Mouse (Mus musculus): ENCODE results near the gene C1qtnf2. TPM values are rescaled to one million over a fixed set of nuclear protein-coding genes. Genes with fewer than 3 reads are reported as not detected.

C1qtnf2 gene
- polyA plus RNA-seq, 1 experiment from 2014 or later: 6.3 TPM

GRCm38 (mm10) chr11:43463204-43463603, 10.9 kb upstream of the C1qtnf2 start:
- no peak overlapping the region for H3K4me3 ChIP-seq (replicated peaks)
- no peak overlapping the region for H3K27ac ChIP-seq
- H3K27me3 ChIP-seq (replicated peaks): no peaks in the 10 kb centered on the region
- H3K4me2 ChIP-seq (replicated peaks): no peak overlapping the region
- ATAC-seq: no peak
- no peaks in the 10 kb centered on the region for H3K4me1 ChIP-seq (replicated peaks)
- no peaks in the 10 kb centered on the region for H3K36me3 ChIP-seq
- 94% methylated on average over 25 of the region's 25 CpGs for WGBS
- H3K9ac ChIP-seq: no peak overlapping the region
- no peaks in the 10 kb centered on the region for H3K9me3 ChIP-seq

- Histone ChIP-seq H3K36me3 (no peaks in the 10 kb centered on the region), H3K4me2 (replicated peaks) (no peak overlapping the region), H3K9me3 (no peaks in the 10 kb centered on the region), H3K4me3 (replicated peaks) (no peak overlapping the region), H3K9ac (no peak overlapping the region), H3K27me3 (replicated peaks) (no peaks in the 10 kb centered on the region), H3K27ac (peak overlapping the region; percentile 60), H3K4me1 (replicated peaks) (peaks cover 11% of the 10 kb centered on the region)
- no peak for ATAC-seq
- 36% methylated on average over 5 of the region's 5 CpGs for WGBS
Measured at GRCm38 (mm10) chr11:43470118-43470517, 4.0 kb upstream of the C1qtnf2 start.

GRCm38 (mm10) chr11:43470881-43471820, 2.9 kb upstream of the C1qtnf2 start:
- ATAC-seq: no peak
- Histone ChIP-seq H3K27me3 (replicated peaks) (no peaks in the 10 kb centered on the region), H3K4me1 (replicated peaks) (peaks cover 13% of the 10 kb centered on the region), H3K9ac (no peak overlapping the region), H3K4me3 (replicated peaks) (no peak overlapping the region), H3K27ac (no peak overlapping the region), H3K4me2 (replicated peaks) (no peak overlapping the region), H3K9me3 (no peaks in the 10 kb centered on the region), H3K36me3 (no peaks in the 10 kb centered on the region)
- 70% methylated on average over 6 of the region's 6 CpGs for WGBS

- 50% methylated on average over 1 of the region's 1 CpGs for WGBS
- Histone ChIP-seq H3K9me3 (no peaks in the 10 kb centered on the region), H3K36me3 (no peaks in the 10 kb centered on the region), H3K27me3 (replicated peaks) (no peaks in the 10 kb centered on the region), H3K4me2 (replicated peaks) (no peak overlapping the region), H3K27ac (no peak overlapping the region), H3K4me1 (replicated peaks) (peaks cover 13% of the 10 kb centered on the region), H3K4me3 (replicated peaks) (no peak overlapping the region), H3K9ac (no peak overlapping the region)
- ATAC-seq: no peak
Measured at GRCm38 (mm10) chr11:43473115-43473514, 961 bp upstream of the C1qtnf2 start.

GRCm38 (mm10) chr11:43473635-43474224, 346 bp upstream of the C1qtnf2 start:
- Histone ChIP-seq H3K9me3 (no peaks in the 10 kb centered on the region), H3K4me3 (replicated peaks) (peak overlapping the region; percentile 37), H3K27ac (no peak overlapping the region), H3K4me1 (replicated peaks) (peaks cover 13% of the 10 kb centered on the region), H3K9ac (no peak overlapping the region), H3K36me3 (no peaks in the 10 kb centered on the region), H3K4me2 (replicated peaks) (peak overlapping the region; percentile 86), H3K27me3 (replicated peaks) (no peaks in the 10 kb centered on the region)
- WGBS: 46% methylated on average over 15 of the region's 15 CpGs
- ATAC-seq: peak; percentile 52; the same call in 1 of the 2 replicates

- WGBS: 85% methylated on average over 3 of the region's 3 CpGs
Measured at GRCm38 (mm10) chr11:43479376-43479775, 5.3 kb downstream of the C1qtnf2 start.

GRCm38 (mm10) chr11:43480561-43480960, 6.5 kb downstream of the C1qtnf2 start:
- no peaks in the 10 kb centered on the region for H3K27me3 ChIP-seq (replicated peaks)
- no peak for ATAC-seq
- H3K9me3 ChIP-seq: no peaks in the 10 kb centered on the region
- no peak overlapping the region for H3K4me2 ChIP-seq (replicated peaks)
- H3K4me1 ChIP-seq (replicated peaks): peaks cover 16% of the 10 kb centered on the region
- 33% methylated on average over 5 of the region's 5 CpGs for WGBS
- H3K27ac ChIP-seq: no peak overlapping the region
- H3K36me3 ChIP-seq: no peaks in the 10 kb centered on the region
- no peak overlapping the region for H3K9ac ChIP-seq
- no peak overlapping the region for H3K4me3 ChIP-seq (replicated peaks)

More at GRCm38 (mm10) chr11:43479376-43479775, 5.3 kb downstream of the C1qtnf2 start:
- ATAC-seq: no peak
- no peaks in the 10 kb centered on the region for H3K27me3 ChIP-seq (replicated peaks)
- H3K4me3 ChIP-seq (replicated peaks): no peak overlapping the region
- no peaks in the 10 kb centered on the region for H3K9me3 ChIP-seq
- peaks cover 24% of the 10 kb centered on the region for H3K4me1 ChIP-seq (replicated peaks)
- no peak overlapping the region for H3K27ac ChIP-seq
- H3K9ac ChIP-seq: no peak overlapping the region
- H3K4me2 ChIP-seq (replicated peaks): no peak overlapping the region
- no peaks in the 10 kb centered on the region for H3K36me3 ChIP-seq

GRCm38 (mm10) chr11:43481672-43482522, 7.8 kb downstream of the C1qtnf2 start:
- H3K4me1 ChIP-seq (replicated peaks): peaks cover 16% of the 10 kb centered on the region
- no peak overlapping the region for H3K27ac ChIP-seq
- WGBS: 41% methylated on average over 3 of the region's 3 CpGs

GRCm38 (mm10) chr11:43483122-43483792, 9.2 kb downstream of the C1qtnf2 start:
- H3K9me3 ChIP-seq: no peaks in the 10 kb centered on the region
- peaks cover 16% of the 10 kb centered on the region for H3K4me1 ChIP-seq (replicated peaks)
- ATAC-seq: peak; percentile 73
- no peaks in the 10 kb centered on the region for H3K27me3 ChIP-seq (replicated peaks)
- peak overlapping the region; percentile 77 for H3K27ac ChIP-seq
- 34% methylated on average over 6 of the region's 6 CpGs for WGBS
- H3K36me3 ChIP-seq: no peaks in the 10 kb centered on the region
- no peak overlapping the region for H3K4me3 ChIP-seq (replicated peaks)
- no peak overlapping the region for H3K9ac ChIP-seq
- no peak overlapping the region for H3K4me2 ChIP-seq (replicated peaks)

More at GRCm38 (mm10) chr11:43481672-43482522, 7.8 kb downstream of the C1qtnf2 start:
- ATAC-seq: no peak; the same call in 1 of the 2 replicates
- H3K9me3 ChIP-seq: no peaks in the 10 kb centered on the region
- H3K4me2 ChIP-seq (replicated peaks): no peak overlapping the region
- H3K36me3 ChIP-seq: no peaks in the 10 kb centered on the region
- no peak overlapping the region for H3K9ac ChIP-seq
- H3K27me3 ChIP-seq (replicated peaks): no peaks in the 10 kb centered on the region
- no peak overlapping the region for H3K4me3 ChIP-seq (replicated peaks)

- Histone ChIP-seq H3K9me3 (no peaks in the 10 kb centered on the region), H3K36me3 (no peaks in the 10 kb centered on the region), H3K27ac (peak overlapping the region; percentile 42; the same call in 1 of the 2 replicates), H3K27me3 (replicated peaks) (no peaks in the 10 kb centered on the region), H3K4me1 (replicated peaks) (peaks cover 16% of the 10 kb centered on the region), H3K4me2 (replicated peaks) (no peak overlapping the region), H3K4me3 (replicated peaks) (no peak overlapping the region), H3K9ac (no peak overlapping the region)
- no peak for ATAC-seq
- 62% methylated on average over 4 of the region's 4 CpGs for WGBS
Measured at GRCm38 (mm10) chr11:43484057-43484456, 10.0 kb downstream of the C1qtnf2 start.

- Histone ChIP-seq H3K27ac (no peak overlapping the region), H3K4me3 (replicated peaks) (no peak overlapping the region), H3K9ac (no peak overlapping the region), H3K9me3 (no peaks in the 10 kb centered on the region), H3K4me1 (replicated peaks) (peaks cover 16% of the 10 kb centered on the region), H3K36me3 (no peaks in the 10 kb centered on the region), H3K4me2 (replicated peaks) (no peak overlapping the region), H3K27me3 (replicated peaks) (no peaks in the 10 kb centered on the region)
- 0 out of 2 replicates have a peak, but pooled peaks have one; percentile 28 for ATAC-seq
- WGBS: 45% methylated on average over 11 of the region's 11 CpGs
Measured at GRCm38 (mm10) chr11:43484652-43485051, 10.6 kb downstream of the C1qtnf2 start.
